Mouse (Mus musculus): ENCODE results near the gene Wipf1.

DNA sequence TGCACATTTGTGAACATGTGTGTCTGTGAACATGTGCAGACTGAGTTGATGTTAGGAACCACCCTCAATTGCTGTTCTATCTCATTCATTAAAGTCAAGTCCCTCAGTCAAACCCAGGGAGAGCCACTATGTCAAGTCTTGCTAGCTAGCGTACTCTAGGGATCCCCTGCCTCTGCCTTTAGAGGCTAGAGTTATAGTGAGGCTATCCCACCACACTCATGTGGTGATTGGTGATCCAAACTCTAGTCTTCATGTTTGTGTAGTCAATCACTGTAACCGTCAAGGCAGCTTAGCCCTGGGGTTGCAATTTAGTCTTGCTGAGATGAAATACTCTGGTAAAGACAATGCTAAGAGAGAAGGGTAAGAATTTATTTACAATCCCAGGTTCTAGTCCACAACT lies 132.1 kb downstream of the Wipf1 start:
- TF ChIP-seq POLR2A (IDR thresholded peaks at IDR 0.05; ENCODE audit: low read depth, low read length) (no peak), CTCF (IDR thresholded peaks at IDR 0.05; ENCODE audit: borderline replicate concordance, insufficient read depth, low read length) (no peak)
